Mouse (Mus musculus): Measurements from ENCODE around the gene Tmem130.
"Not testable (repeated sequence)": the region's sequence is repeated elsewhere in the genome, so short reads cannot be mapped to it uniquely, and the experiment has no call there.

Gene Tmem130

GRCm38 (mm10) chr5:144761161-144761868 lies at the start of gene Tmem130:
Gene Tmem130 (minus strand): TSS chr5:144761818.
- ATAC-seq (ENCODE audit: low TSS enrichment), result peak; percentile 83

GRCm38 (mm10) chr5:144806931-144807330 lies 45.3 kb upstream of the Tmem130 start:
- no peak for ATAC-seq (ENCODE audit: low TSS enrichment)

GRCm38 (mm10) chr5:144804181-144804580 lies 42.6 kb upstream of the Tmem130 start:
- no peak for ATAC-seq (ENCODE audit: low TSS enrichment)

- no peak for ATAC-seq (ENCODE audit: low TSS enrichment)
Observed at GRCm38 (mm10) chr5:144803066-144803465, 41.4 kb upstream of the Tmem130 start.

- no peak for ATAC-seq (ENCODE audit: low TSS enrichment)
Observed at GRCm38 (mm10) chr5:144797116-144797515, 35.5 kb upstream of the Tmem130 start.

GRCm38 (mm10) chr5:144794687-144795086 lies 33.1 kb upstream of the Tmem130 start:
- peak; percentile 73; the same call in 1 of the 2 replicates for ATAC-seq (ENCODE audit: low TSS enrichment)

- no peak for ATAC-seq (ENCODE audit: low TSS enrichment)
Observed at GRCm38 (mm10) chr5:144793374-144793773, 31.8 kb upstream of the Tmem130 start.

GRCm38 (mm10) chr5:144786464-144786863 lies 24.8 kb upstream of the Tmem130 start:
- ATAC-seq (ENCODE audit: low TSS enrichment), result no peak

- no peak for ATAC-seq (ENCODE audit: low TSS enrichment)
Observed at GRCm38 (mm10) chr5:144780654-144781053, 19.0 kb upstream of the Tmem130 start.

GRCm38 (mm10) chr5:144773231-144773630 lies 11.6 kb upstream of the Tmem130 start:
- ATAC-seq (ENCODE audit: low TSS enrichment), result no peak

- no peak for ATAC-seq (ENCODE audit: low TSS enrichment)
Observed at GRCm38 (mm10) chr5:144769067-144769482, 7.5 kb upstream of the Tmem130 start.

- ATAC-seq (ENCODE audit: low TSS enrichment), result peak; percentile 76
Observed at GRCm38 (mm10) chr5:144767911-144768841, 6.6 kb upstream of the Tmem130 start.

- ATAC-seq (ENCODE audit: low TSS enrichment), result not testable (repeated sequence)
Observed at GRCm38 (mm10) chr5:144767106-144767798, 5.6 kb upstream of the Tmem130 start, which contains the start of gene Trrap. Gene Trrap (plus strand): TSS chr5:144767732.

GRCm38 (mm10) chr5:144766646-144767045 lies 5.0 kb upstream of the Tmem130 start:
- ATAC-seq (ENCODE audit: low TSS enrichment), result no peak

- no peak for ATAC-seq (ENCODE audit: low TSS enrichment)
Observed at GRCm38 (mm10) chr5:144766026-144766425, 4.4 kb upstream of the Tmem130 start.

GRCm38 (mm10) chr5:144758422-144758821 lies 3.2 kb downstream of the Tmem130 start:
- peak; percentile 25; the same call in 1 of the 2 replicates for ATAC-seq (ENCODE audit: low TSS enrichment)

- no peak for ATAC-seq (ENCODE audit: low TSS enrichment)
Observed at GRCm38 (mm10) chr5:144757402-144757801, 4.2 kb downstream of the Tmem130 start.

GRCm38 (mm10) chr5:144755191-144755590 lies 6.4 kb downstream of the Tmem130 start:
- ATAC-seq (ENCODE audit: low TSS enrichment), result no peak

- ATAC-seq (ENCODE audit: low TSS enrichment), result peak; percentile 83
Observed at GRCm38 (mm10) chr5:144753041-144753440, 8.6 kb downstream of the Tmem130 start.

- no peak for ATAC-seq (ENCODE audit: low TSS enrichment)
Observed at GRCm38 (mm10) chr5:144752432-144752831, 9.2 kb downstream of the Tmem130 start.

- ATAC-seq (ENCODE audit: low TSS enrichment), result no peak
Observed at GRCm38 (mm10) chr5:144737101-144737500, 24.5 kb downstream of the Tmem130 start.

GRCm38 (mm10) chr5:144734949-144735348 lies 26.7 kb downstream of the Tmem130 start:
- ATAC-seq (ENCODE audit: low TSS enrichment), result peak; percentile 39

Measured in frontal cortex, adult (tissue).